Mouse (Mus musculus) limb, embryonic 14.5 days (tissue): ENCODE results near the gene Prkch. TPM values are rescaled to one million over a fixed set of nuclear protein-coding genes. Genes with fewer than 3 reads are reported as not detected.

Experiments
- ATAC-seq: fragments of 200-750 bp; cut with Nextera tagmentation; 2 replicates; pipeline ENCODE4 v1.8.0; 2017; ENCODE audit warnings: low read depth, moderate number of reproducible peaks, moderate TSS enrichment; ENCODE audit not compliant: low FRiP score
- DNase-seq: peaks from one replicate; pipeline ENCODE4 v3.0.0-alpha.2; 2015; ENCODE audit warnings: low spot score
- H3K27ac ChIP-seq: fragments of 300-500 bp; sonication (generic); replicated peaks from 2 replicates; pipeline ENCODE4 v1.5.1; 2014; ENCODE audit warnings: low read depth, mild to moderate bottlenecking, low read length, moderate library complexity, mixed read lengths
- H3K27me3 ChIP-seq: fragments of 300-500 bp; sonication (generic); 2 replicates; pipeline ENCODE4 v1.6.1; 2014; ENCODE audit warnings: low read length, mixed read lengths; ENCODE audit not compliant: control insufficient read depth, insufficient read depth
- H3K36me3 ChIP-seq: fragments of 300-500 bp; sonication (generic); 2 replicates; pipeline ENCODE4 v1.6.1; 2014; ENCODE audit warnings: mild to moderate bottlenecking, low read length, moderate library complexity, mixed read lengths; ENCODE audit not compliant: control insufficient read depth, insufficient read depth
- H3K4me1 ChIP-seq: fragments of 300-500 bp; sonication (generic); 2 replicates; pipeline ENCODE4 v1.6.1; 2014; ENCODE audit warnings: antibody characterized with exemption, low read length, mixed read lengths; ENCODE audit not compliant: control insufficient read depth, insufficient read depth
- H3K4me2 ChIP-seq: fragments of 300-500 bp; sonication (generic); replicated peaks from 2 replicates; pipeline ENCODE4 v1.6.1; 2014; ENCODE audit warnings: low read depth, mild to moderate bottlenecking, low read length, moderate library complexity; ENCODE audit not compliant: severe bottlenecking
- H3K4me3 ChIP-seq: fragments of 300-500 bp; sonication (generic); replicated peaks from 2 replicates; pipeline ENCODE4 v1.5.1; 2014; ENCODE audit warnings: low read length
- H3K9ac ChIP-seq: fragments of 300-500 bp; sonication (generic); 2 replicates; pipeline ENCODE4 v1.6.1; 2014; ENCODE audit warnings: mild to moderate bottlenecking, low read depth, low read length, moderate library complexity; ENCODE audit not compliant: severe bottlenecking
- H3K9me3 ChIP-seq: fragments of 300-500 bp; sonication (generic); 2 replicates; pipeline ENCODE4 v1.6.1; 2016; ENCODE audit warnings: low read length; ENCODE audit not compliant: control insufficient read depth
- POLR2A ChIP-seq: fragments of 200-500 bp; IDR thresholded peaks from 2 replicates; pipeline ENCODE4 v1.8.0; 2012; ENCODE audit warnings: inconsistent platforms, mild to moderate bottlenecking, moderate library complexity, borderline replicate concordance; ENCODE audit not compliant: insufficient read depth, insufficient read length; ENCODE audit errors: extremely low read depth
- WGBS: fragments of 180-500 bp; shearing (Covaris S2); extraction: QIAGEN DNeasy Blood & Tissue Kit; methylation state at CpG from one replicate; pipeline ENCODE4 v1.1.7; 2014; 5-methylcytosine and 5-hydroxymethylcytosine counted together
- polyA plus RNA-seq, 2 experiments: library from polyadenylated mRNA; depleted of rRNA in 1 of 2; stranded (reverse) in 1 of 2; unstranded in 1 of 2; fragments of >200 nt; fragmentation: Nextera tagmentation in 1 of 2; extraction: Ambion mirVana in 1 of 2; gene quantifications; 2 replicates each; pipeline versions ENCODE4 v1.2.1 to v1.2.3; 2012 to 2014

Gene Prkch
- polyA plus RNA-seq, 2 experiments, result 9.3 to 17.2 TPM

DNA sequence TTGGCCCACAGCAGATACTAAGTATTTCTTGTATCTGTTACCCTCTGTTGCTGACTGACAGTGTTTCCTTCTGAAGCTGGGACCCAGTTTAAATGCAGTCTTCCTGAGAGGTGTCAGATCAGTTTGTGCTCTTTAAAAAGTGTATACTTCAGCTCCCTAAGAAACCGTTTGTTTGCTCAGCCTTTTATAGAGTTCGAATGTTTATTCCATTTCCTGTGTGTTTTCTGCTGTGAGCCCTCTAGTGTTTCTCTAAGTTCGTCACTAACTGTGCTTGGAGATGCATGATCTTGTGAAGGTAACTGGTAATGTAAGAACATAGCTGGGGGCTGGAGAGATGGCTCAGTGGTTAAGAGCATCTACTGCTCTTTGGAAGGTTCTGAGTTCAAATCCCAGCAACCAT lies 27.1 kb downstream of the Prkch start:
- Histone ChIP-seq H3K9me3 (no peaks in the 10 kb centered on the region), H3K4me3 (no peak overlapping the region), H3K36me3 (no peaks in the 10 kb centered on the region), H3K4me1 (no peaks in the 10 kb centered on the region), H3K27ac (no peak overlapping the region), H3K4me2 (no peak overlapping the region), H3K9ac (no peak overlapping the region), H3K27me3 (no peaks in the 10 kb centered on the region)
- no peak for TF ChIP-seq POLR2A
- 61% methylated on average over 3 of the region's 3 CpGs for WGBS
- no peak for DNase-seq
- no peak for ATAC-seq

DNA sequence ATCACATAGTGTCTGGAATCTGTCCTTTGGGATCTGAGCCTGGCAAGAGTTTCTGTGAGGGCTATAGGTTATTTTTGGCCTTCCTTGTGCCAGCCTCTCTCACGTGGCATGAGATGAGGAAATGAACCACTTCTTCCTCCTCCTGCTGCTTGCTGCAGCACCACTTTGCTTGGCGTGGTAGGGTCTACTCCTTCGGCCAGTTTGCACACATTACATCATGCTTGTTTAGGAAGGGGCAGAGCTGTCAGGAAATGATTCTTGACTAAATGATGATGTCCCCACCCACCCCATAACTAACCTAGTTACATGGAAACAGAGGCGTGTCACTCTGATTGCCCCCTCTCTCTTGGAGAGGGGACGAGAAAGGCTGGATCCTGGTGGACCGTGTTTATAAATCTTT lies 28.6 kb downstream of the Prkch start:
- Histone ChIP-seq H3K27me3 (no peaks in the 10 kb centered on the region), H3K4me1 (no peaks in the 10 kb centered on the region), H3K36me3 (no peaks in the 10 kb centered on the region), H3K4me2 (no peak overlapping the region), H3K4me3 (no peak overlapping the region), H3K9me3 (no peaks in the 10 kb centered on the region), H3K9ac (no peak overlapping the region), H3K27ac (no peak overlapping the region)
- TF ChIP-seq POLR2A, result no peak
- DNase-seq, result no peak
- ATAC-seq, result no peak
- WGBS, result 76% methylated on average over 6 of the region's 6 CpGs

GRCm38 (mm10) chr12:73617652-73618051 lies 33.1 kb downstream of the Prkch start:
- 32% methylated on average over 10 of the region's 10 CpGs for WGBS
- H3K4me2 ChIP-seq, result no peak overlapping the region
- peak; percentile 53 for DNase-seq
- H3K9me3 ChIP-seq, result no peaks in the 10 kb centered on the region
- H3K9ac ChIP-seq, result no peak overlapping the region
- no peaks in the 10 kb centered on the region for H3K4me1 ChIP-seq
- H3K4me3 ChIP-seq, result no peak overlapping the region
- no peaks in the 10 kb centered on the region for H3K27me3 ChIP-seq
- no peak overlapping the region for H3K27ac ChIP-seq
- TF ChIP-seq POLR2A, result no peak
- H3K36me3 ChIP-seq, result no peaks in the 10 kb centered on the region
- ATAC-seq, result no peak

DNA sequence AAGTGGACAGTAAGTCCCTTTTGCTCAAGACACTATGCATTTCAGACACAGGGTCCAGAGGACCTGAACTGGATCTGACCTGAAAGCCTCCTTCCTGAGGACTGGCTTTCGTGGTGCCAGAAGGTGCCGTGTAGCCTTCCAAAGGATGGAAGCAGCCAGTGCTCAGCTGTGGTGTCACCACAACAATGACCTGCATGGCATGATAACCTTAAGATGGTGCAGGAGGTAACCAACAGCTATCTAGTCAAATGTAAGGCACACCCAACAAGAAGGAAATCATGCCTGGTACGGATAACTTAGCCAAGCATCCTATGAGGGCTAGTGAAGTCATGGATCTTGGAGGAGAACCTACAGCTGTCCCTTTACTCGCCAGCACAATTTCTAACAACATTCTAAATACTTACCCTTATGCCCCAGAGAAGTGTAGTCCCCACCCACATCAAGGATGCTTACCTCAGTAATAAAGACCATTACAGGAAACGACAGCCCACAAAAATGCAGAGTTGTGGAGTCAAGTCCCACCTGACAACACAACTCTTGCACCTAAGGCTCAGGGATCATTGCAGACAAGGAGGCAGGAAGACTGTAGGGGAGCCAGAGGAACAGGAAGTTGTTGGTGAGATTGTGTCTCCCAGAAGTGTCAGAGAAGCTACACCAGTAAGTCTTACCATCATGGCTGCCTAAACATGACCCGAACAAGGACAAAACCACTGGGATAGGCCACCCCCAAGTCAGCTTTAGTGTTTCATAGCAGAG lies 40.9 kb downstream of the Prkch start:
- ATAC-seq (no peak), DNase-seq (no peak)
- H3K4me1 ChIP-seq, result no peaks in the 10 kb centered on the region
- no peaks in the 10 kb centered on the region for H3K36me3 ChIP-seq
- H3K4me3 ChIP-seq, result no peak overlapping the region
- H3K9ac ChIP-seq, result no peak overlapping the region
- H3K27ac ChIP-seq, result no peak overlapping the region
- no peaks in the 10 kb centered on the region for H3K9me3 ChIP-seq
- TF ChIP-seq POLR2A, result no peak
- no peak overlapping the region for H3K4me2 ChIP-seq
- WGBS, result 88% methylated on average over 6 of the region's 6 CpGs
- no peaks in the 10 kb centered on the region for H3K27me3 ChIP-seq

DNA sequence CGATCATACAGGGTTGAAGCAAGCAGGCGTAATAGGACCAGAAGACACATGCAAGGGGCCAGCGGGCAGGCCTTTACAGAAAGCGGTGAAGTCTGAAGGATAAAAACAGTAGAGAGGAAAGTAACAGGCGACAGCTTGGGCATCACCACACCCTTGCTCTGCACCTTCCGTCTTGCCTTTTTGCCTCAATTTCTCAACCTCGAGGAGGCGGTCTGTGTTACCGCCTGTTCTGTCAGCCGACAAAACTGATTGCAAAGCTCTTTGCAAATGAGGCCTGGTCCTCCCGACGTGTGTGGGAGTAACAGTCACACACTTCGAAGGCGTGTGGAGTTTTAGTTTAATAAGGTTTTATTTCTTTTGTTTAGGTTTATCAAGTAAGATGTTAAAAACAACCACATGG lies 43.3 kb downstream of the Prkch start:
- no peaks in the 10 kb centered on the region for H3K36me3 ChIP-seq
- H3K9ac ChIP-seq, result no peak overlapping the region
- no peak overlapping the region for H3K27ac ChIP-seq
- no peak for TF ChIP-seq POLR2A
- H3K4me1 ChIP-seq, result peaks cover 3% of the 10 kb centered on the region
- H3K9me3 ChIP-seq, result no peaks in the 10 kb centered on the region
- H3K4me2 ChIP-seq, result no peak overlapping the region
- WGBS, result 87% methylated on average over 14 of the region's 14 CpGs
- DNase-seq, result no peak
- no peak overlapping the region for H3K4me3 ChIP-seq
- no peaks in the 10 kb centered on the region for H3K27me3 ChIP-seq
- ATAC-seq, result no peak
